Comparison of ENCODE assay signal across 9 mouse cellular contexts in genomic region chr14:59612920-59613625, GRCm38 (mm10). TPM values are rescaled to one million over a fixed set of nuclear protein-coding genes. Genes with fewer than 3 reads are reported as not detected.
A peak's percentile ranks its signal among the peaks of the same experiment; 100 is the strongest.
DNase-seq lines count a peak whose midpoint lies in the region; ATAC-seq and TF ChIP-seq lines count a peak whose summit lies in the region.
"Had no signal": no experiment of that assay in that cellular context is flagged by ENCODE, and none has a peak within 500 bp of the region (broad histone marks: within the 10 kb centered on the region; RNA-seq: fewer than 3 reads in every experiment).

No protein-coding gene starts in this region.

- POLR2A ChIA-PET in Patski (lab: Charles Lee) = interaction anchor here (0.6 kb wide), 1 partner anchor 34 kb away, joined by 5 read pairs; no protein-coding TSS in a partner anchor

- no peaks in the 10 kb centered on the region for H3K36me3 ChIP-seq in hindbrain, embryonic 11.5 days (ENCODE audit: control insufficient read depth, insufficient read depth, low read length)
- no peaks in the 10 kb centered on the region for H3K36me3 ChIP-seq in hindbrain, embryonic 13.5 days
- H3K36me3 ChIP-seq in intestine, postnatal 0 days (ENCODE audit: control insufficient read depth, insufficient read depth) = no peaks in the 10 kb centered on the region
- H3K36me3 ChIP-seq: embryonic facial prominence, embryonic 12.5 days had no signal

- H3K4me2 ChIP-seq in hindbrain, embryonic 11.5 days (replicated peaks; ENCODE audit: low read depth, low read length) = no peak overlapping the region
- H3K4me2 ChIP-seq in hindbrain, embryonic 13.5 days = no peak overlapping the region
- no peak overlapping the region for H3K4me2 ChIP-seq in intestine, postnatal 0 days (replicated peaks; ENCODE audit: low read depth)
- H3K4me2 ChIP-seq: embryonic facial prominence, embryonic 12.5 days had no signal

- 53% methylated on average over 14 of the region's 14 CpGs for WGBS in hindbrain, embryonic 11.5 days
- WGBS in hindbrain, embryonic 13.5 days = 57% methylated on average over 14 of the region's 14 CpGs
- 45% methylated on average over 14 of the region's 14 CpGs for WGBS in intestine, postnatal 0 days

- no peak overlapping the region for H3K4me3 ChIP-seq in hindbrain, embryonic 11.5 days (ENCODE audit: low read depth, low read length)
- no peak overlapping the region for H3K4me3 ChIP-seq in hindbrain, embryonic 13.5 days
- no peak overlapping the region for H3K4me3 ChIP-seq in intestine, postnatal 0 days (ENCODE audit: low read depth, low read length)
- H3K4me3 ChIP-seq: embryonic facial prominence, embryonic 12.5 days had no signal

- H3K27me3 ChIP-seq in hindbrain, embryonic 11.5 days (ENCODE audit: control insufficient read depth, insufficient read depth, low read length) = no peaks in the 10 kb centered on the region
- H3K27me3 ChIP-seq in hindbrain, embryonic 13.5 days = no peaks in the 10 kb centered on the region
- H3K27me3 ChIP-seq in Patski = peaks cover 48% of the 10 kb centered on the region
- no peaks in the 10 kb centered on the region for H3K27me3 ChIP-seq in intestine, postnatal 0 days (replicated peaks; ENCODE audit: control insufficient read depth, insufficient read depth, low read length)
- H3K27me3 ChIP-seq: embryonic facial prominence, embryonic 12.5 days had no signal

- H3K4me1 ChIP-seq in hindbrain, embryonic 11.5 days (replicated peaks; ENCODE audit: control insufficient read depth, insufficient read depth, low read length) = no peaks in the 10 kb centered on the region
- no peaks in the 10 kb centered on the region for H3K4me1 ChIP-seq in hindbrain, embryonic 13.5 days (replicated peaks)
- no peaks in the 10 kb centered on the region for H3K4me1 ChIP-seq in intestine, postnatal 0 days (replicated peaks; ENCODE audit: control insufficient read depth, insufficient read depth, low read length)
- H3K4me1 ChIP-seq: embryonic facial prominence, embryonic 12.5 days had no signal

- DNase-seq in hindbrain, embryonic 11.5 days (ENCODE audit: low spot score) = peak; percentile 80
- DNase-seq in A20 (ENCODE audit: low read depth, low spot score) = peak; percentile 65
- DNase-seq in Patski (ENCODE audit: low read depth, low spot score) = no peak
- DNase-seq in lung, postnatal 25 days (ENCODE audit: low spot score) = peak; percentile 43
- peak; percentile 62 for DNase-seq in thymus, postnatal 25 days

- no peak overlapping the region for H3K27ac ChIP-seq in hindbrain, embryonic 11.5 days (ENCODE audit: low read depth, low read length)
- no peak overlapping the region for H3K27ac ChIP-seq in hindbrain, embryonic 13.5 days
- H3K27ac ChIP-seq in intestine, postnatal 0 days (ENCODE audit: low read depth, low read length) = no peak overlapping the region
- H3K27ac ChIP-seq: embryonic facial prominence, embryonic 12.5 days had no signal

- H3K9me3 ChIP-seq in hindbrain, embryonic 11.5 days (ENCODE audit: control insufficient read depth, low read length) = no peaks in the 10 kb centered on the region
- H3K9me3 ChIP-seq in hindbrain, embryonic 13.5 days = no peaks in the 10 kb centered on the region
- no peaks in the 10 kb centered on the region for H3K9me3 ChIP-seq in intestine, postnatal 0 days (ENCODE audit: control insufficient read depth)
- H3K9me3 ChIP-seq: embryonic facial prominence, embryonic 12.5 days had no signal

- no peak overlapping the region for H3K9ac ChIP-seq in hindbrain, embryonic 11.5 days (ENCODE audit: low read depth, low read length)
- H3K9ac ChIP-seq in hindbrain, embryonic 13.5 days = no peak overlapping the region
- H3K9ac ChIP-seq in intestine, postnatal 0 days (ENCODE audit: low read depth, low read length) = no peak overlapping the region
- H3K9ac ChIP-seq: embryonic facial prominence, embryonic 12.5 days had no signal

- no peak for ATAC-seq in hindbrain, embryonic 11.5 days (ENCODE audit: low FRiP score)
- no peak for ATAC-seq in hindbrain, embryonic 13.5 days (ENCODE audit: low FRiP score)
- ATAC-seq in Patski = no peak
- peak; percentile 74; the same call in 1 of the 2 replicates for ATAC-seq in common myeloid progenitor, adult 5-6 weeks (replicated peaks; ENCODE audit: low read depth, poor library complexity, severe bottlenecking)
- ATAC-seq in intestine, postnatal 0 days = no peak

- in situ Hi-C loops in Patski (cut with MboI; ENCODE audit: low pct_unique_long_range_greater_than_20kb) = no loop called here

- peak; percentile 80 for TF ChIP-seq CTCF in Patski (IDR thresholded peaks at IDR 0.05)
- TF ChIP-seq CTCF in intestine, postnatal 0 days (IDR thresholded peaks at IDR 0.05; ENCODE audit: low read depth) = peak; percentile 78

- CTCF ChIA-PET in Patski (lab: Charles Lee) = interaction anchor here (1.0 to 2.3 kb wide), 2 partner anchors 9 to 403 kb away, joined by 6 to 8 read pairs; no protein-coding TSS in a partner anchor

RNA-seq across cellular contexts. Expression of gene Shisa2, which starts 12.0 kb away (rescaled TPM):
- polyA plus RNA-seq in hindbrain, embryonic 11.5 days (2014; fragmentation: Nextera tagmentation; extraction: Ambion mirVana) = 14.0 and 15.7 TPM in 2 replicates
- 4.0 and 4.3 TPM in 2 replicates for polyA plus RNA-seq in hindbrain, embryonic 13.5 days (2015; fragmentation: Nextera tagmentation; extraction: Ambion mirVana)
- not detected for polyA plus RNA-seq in Patski (2021)
- total RNA-seq in common myeloid progenitor, adult 5-6 weeks (2017) = 0.39 and 0.87 TPM in 2 replicates
- polyA plus RNA-seq in intestine, postnatal 0 days (2015; fragmentation: Nextera tagmentation; extraction: Ambion mirVana) = 4.6 and 4.8 TPM in 2 replicates

RNA-seq across cellular contexts. Expression of gene Cdadc1, which starts 15.3 kb away (rescaled TPM):
- 31.0 and 33.3 TPM in 2 replicates for polyA plus RNA-seq in hindbrain, embryonic 11.5 days (2014; fragmentation: Nextera tagmentation; extraction: Ambion mirVana)
- polyA plus RNA-seq in hindbrain, embryonic 13.5 days (2015; fragmentation: Nextera tagmentation; extraction: Ambion mirVana) = 36.3 and 37.8 TPM in 2 replicates
- polyA plus RNA-seq in Patski (2021) = 38.6 TPM
- 18.4 and 25.2 TPM in 2 replicates for total RNA-seq in common myeloid progenitor, adult 5-6 weeks (2017)
- 22.3 and 24.3 TPM in 2 replicates for polyA plus RNA-seq in intestine, postnatal 0 days (2015; fragmentation: Nextera tagmentation; extraction: Ambion mirVana)
